Mouse (Mus musculus): ENCODE measurements around the gene Ccdc158. TPM values are rescaled to one million over a fixed set of nuclear protein-coding genes. Genes with fewer than 3 reads are reported as not detected.

The Ccdc158 gene
- polyA plus RNA-seq, 1 experiment from 2014 or later, result 0.75 TPM

DNA sequence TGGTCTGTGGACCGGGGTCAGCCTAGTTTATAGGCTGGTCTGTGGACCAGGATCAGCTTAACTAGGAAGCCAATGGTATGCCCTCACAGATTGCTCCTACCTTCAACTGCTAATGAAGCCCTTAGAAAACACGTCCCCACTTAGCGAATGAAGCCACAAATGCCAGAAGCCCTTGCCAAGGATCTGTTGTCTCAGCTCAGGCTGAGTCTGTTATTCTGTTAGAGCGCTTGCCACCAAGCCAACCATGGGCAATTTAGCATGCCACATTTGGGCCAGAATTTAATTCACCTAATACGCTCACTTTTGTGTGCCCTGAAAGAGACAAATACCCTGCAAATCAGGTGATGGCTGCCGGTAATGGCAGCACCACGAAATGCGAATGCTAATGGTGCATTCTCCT lies 28.6 kb upstream of the Ccdc158 start:
- Histone ChIP-seq H3K4me3 (no peak overlapping the region), H3K27ac (no peak overlapping the region), H3K9ac (no peak overlapping the region), H3K36me3 (no peaks in the 10 kb centered on the region), H3K9me3 (no peaks in the 10 kb centered on the region), H3K4me2 (replicated peaks) (no peak overlapping the region), H3K27me3 (no peaks in the 10 kb centered on the region), H3K4me1 (peaks cover 6% of the 10 kb centered on the region; the same call in 1 of the 2 replicates)
- 73% methylated on average over 8 of the region's 8 CpGs for WGBS
- ATAC-seq (ENCODE audit: low FRiP score, low read depth), result no peak

DNA sequence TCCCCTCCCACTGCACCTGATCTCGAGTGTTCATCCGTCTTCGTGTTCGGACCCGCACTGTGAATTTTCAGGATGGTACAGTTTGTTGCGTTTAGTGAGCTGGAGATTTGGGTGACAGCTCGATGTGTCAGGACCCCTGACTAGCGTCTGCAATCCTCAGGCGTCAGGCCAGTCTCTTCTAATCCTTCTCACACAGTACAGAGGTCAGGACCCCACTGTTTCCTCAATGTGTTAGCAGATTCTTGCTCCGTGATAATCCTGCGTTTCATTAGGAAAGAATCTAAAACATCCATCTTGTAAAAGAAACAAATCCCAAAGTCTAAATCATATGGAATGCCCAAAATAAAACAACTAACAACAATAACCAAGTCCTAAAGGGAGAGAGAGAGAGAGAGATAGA lies 26.7 kb upstream of the Ccdc158 start:
- H3K4me2 ChIP-seq (replicated peaks), result no peak overlapping the region
- no peaks in the 10 kb centered on the region for H3K36me3 ChIP-seq
- H3K4me1 ChIP-seq, result peaks cover 14% of the 10 kb centered on the region
- no peak overlapping the region for H3K27ac ChIP-seq
- no peak overlapping the region for H3K4me3 ChIP-seq
- no peaks in the 10 kb centered on the region for H3K27me3 ChIP-seq
- 54% methylated on average over 11 of the region's 11 CpGs for WGBS
- no peak for ATAC-seq (ENCODE audit: low FRiP score, low read depth)
- no peaks in the 10 kb centered on the region for H3K9me3 ChIP-seq
- H3K9ac ChIP-seq, result no peak overlapping the region

GRCm38 (mm10) chr5:92698837-92699529 lies 23.9 kb upstream of the Ccdc158 start:
- H3K36me3 ChIP-seq, result no peaks in the 10 kb centered on the region
- H3K27me3 ChIP-seq, result no peaks in the 10 kb centered on the region
- peak overlapping the region; percentile 23 for H3K4me3 ChIP-seq
- H3K4me2 ChIP-seq (replicated peaks), result peak overlapping the region; percentile 58
- WGBS, result 31% methylated on average over 17 of the region's 17 CpGs
- no peak overlapping the region for H3K9ac ChIP-seq
- no peaks in the 10 kb centered on the region for H3K9me3 ChIP-seq
- peaks cover 14% of the 10 kb centered on the region for H3K4me1 ChIP-seq
- H3K27ac ChIP-seq, result no peak overlapping the region
- no peak for ATAC-seq (ENCODE audit: low FRiP score, low read depth)

- H3K27ac ChIP-seq, result no peak overlapping the region
- H3K4me1 ChIP-seq, result peaks cover 14% of the 10 kb centered on the region
- H3K9me3 ChIP-seq, result no peaks in the 10 kb centered on the region
- H3K27me3 ChIP-seq, result no peaks in the 10 kb centered on the region
- peak overlapping the region; percentile 23 for H3K4me3 ChIP-seq
- peak; percentile 28; the same call in 1 of the 2 replicates for ATAC-seq (ENCODE audit: low FRiP score, low read depth)
- H3K9ac ChIP-seq, result 0 out of 2 replicates have a peak overlapping the region, but pooled peaks have one; percentile 45
- 8% methylated on average over 15 of the region's 15 CpGs for WGBS
- H3K4me2 ChIP-seq (replicated peaks), result peak overlapping the region; percentile 58
- no peaks in the 10 kb centered on the region for H3K36me3 ChIP-seq
Measured at GRCm38 (mm10) chr5:92698131-92698836, 23.2 kb upstream of the Ccdc158 start.

DNA sequence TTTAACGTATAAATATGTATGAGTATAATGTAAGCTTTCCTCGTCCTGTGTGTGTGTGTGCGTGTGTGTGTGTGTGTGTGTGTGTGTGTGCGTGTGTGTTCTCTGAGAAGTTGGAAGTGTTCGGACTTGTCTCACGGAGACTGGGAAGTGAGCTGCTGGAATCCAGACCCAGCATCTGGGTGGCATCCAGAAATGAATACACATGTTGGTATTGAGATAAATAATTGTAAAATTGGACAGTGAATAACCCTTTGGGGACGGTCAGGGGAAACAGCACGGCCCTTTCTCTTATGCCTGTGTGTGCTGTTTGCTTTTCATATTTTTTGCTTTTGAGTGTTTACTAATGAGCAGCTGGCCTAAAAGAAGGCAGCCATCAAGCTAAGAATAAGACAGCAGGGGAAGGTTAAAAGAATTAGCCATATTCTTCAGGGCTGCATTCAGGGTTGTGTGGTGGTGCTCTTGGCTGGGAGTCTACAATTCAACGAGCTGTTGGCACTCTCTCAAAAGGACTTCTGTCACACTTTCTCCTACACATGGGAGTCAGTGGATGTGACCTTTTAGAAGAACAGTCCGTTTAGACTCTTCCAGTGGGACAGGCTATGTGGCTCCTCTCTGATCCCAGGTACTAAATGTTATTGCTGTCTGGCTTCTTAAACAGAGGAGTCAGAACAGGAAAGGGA lies 19.4 kb upstream of the Ccdc158 start:
- no peaks in the 10 kb centered on the region for H3K9me3 ChIP-seq
- H3K4me2 ChIP-seq (replicated peaks), result no peak overlapping the region
- H3K4me3 ChIP-seq, result no peak overlapping the region
- H3K9ac ChIP-seq, result no peak overlapping the region
- H3K4me1 ChIP-seq, result peaks cover 14% of the 10 kb centered on the region
- no peak for ATAC-seq (ENCODE audit: low FRiP score, low read depth)
- WGBS, result 82% methylated on average over 10 of the region's 10 CpGs
- H3K36me3 ChIP-seq, result no peaks in the 10 kb centered on the region
- no peak overlapping the region for H3K27ac ChIP-seq
- no peaks in the 10 kb centered on the region for H3K27me3 ChIP-seq

DNA sequence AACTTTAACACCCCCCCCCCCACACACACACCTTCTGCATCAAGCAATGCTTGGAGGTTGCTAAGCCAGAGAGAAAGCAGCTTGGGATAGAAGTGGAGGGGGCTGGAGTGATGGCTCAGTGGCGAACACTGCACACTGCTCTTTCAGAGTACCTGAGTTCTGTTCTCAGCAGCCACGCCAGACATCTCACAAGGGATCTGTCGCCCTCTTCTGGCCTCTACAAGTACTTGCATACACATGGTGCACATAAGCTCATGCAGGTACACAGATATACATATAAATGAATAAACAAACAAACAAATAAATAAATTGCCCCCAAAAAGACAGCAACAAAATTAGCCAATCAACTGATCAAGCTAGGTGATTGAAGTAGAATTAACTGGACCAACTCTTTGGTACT lies 18.7 kb upstream of the Ccdc158 start:
- Histone ChIP-seq H3K9ac (no peak overlapping the region), H3K36me3 (no peaks in the 10 kb centered on the region), H3K9me3 (no peaks in the 10 kb centered on the region), H3K4me1 (peaks cover 9% of the 10 kb centered on the region), H3K4me2 (replicated peaks) (no peak overlapping the region), H3K4me3 (no peak overlapping the region), H3K27me3 (no peaks in the 10 kb centered on the region), H3K27ac (no peak overlapping the region)
- WGBS, result 82% methylated on average over 3 of the region's 3 CpGs
- ATAC-seq (ENCODE audit: low FRiP score, low read depth), result no peak

- H3K4me2 ChIP-seq (replicated peaks), result no peak overlapping the region
- ATAC-seq (ENCODE audit: low FRiP score, low read depth), result no peak
- no peak overlapping the region for H3K9ac ChIP-seq
- no peaks in the 10 kb centered on the region for H3K4me1 ChIP-seq
- WGBS, result 63% methylated on average over 16 of the region's 16 CpGs
- no peaks in the 10 kb centered on the region for H3K27me3 ChIP-seq
- H3K27ac ChIP-seq, result no peak overlapping the region
- H3K4me3 ChIP-seq, result no peak overlapping the region
- no peaks in the 10 kb centered on the region for H3K9me3 ChIP-seq
- no peaks in the 10 kb centered on the region for H3K36me3 ChIP-seq
Measured at GRCm38 (mm10) chr5:92692206-92693007, 17.3 kb upstream of the Ccdc158 start.

DNA sequence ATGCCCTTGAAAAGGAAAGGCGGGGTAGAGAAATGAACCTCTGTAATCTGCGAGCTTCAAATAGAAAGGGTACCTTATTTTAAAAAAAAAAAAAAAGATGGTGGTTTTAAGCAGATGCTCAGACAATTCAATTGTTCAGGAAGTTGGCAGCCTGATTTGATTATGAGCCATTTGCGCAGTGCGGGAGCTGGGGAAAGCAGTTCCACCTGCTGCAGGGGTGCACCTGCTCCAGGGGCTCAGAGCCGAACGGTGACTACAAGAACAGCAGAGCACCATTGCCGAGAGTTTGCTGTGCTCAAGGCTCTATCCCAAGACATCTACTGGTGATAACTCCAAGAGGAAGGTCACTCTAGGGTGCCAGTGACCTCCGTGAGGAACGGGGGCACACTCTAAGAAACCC lies 13.5 kb upstream of the Ccdc158 start:
- Histone ChIP-seq H3K27ac (no peak overlapping the region), H3K4me3 (no peak overlapping the region), H3K27me3 (no peaks in the 10 kb centered on the region), H3K9ac (no peak overlapping the region), H3K4me2 (replicated peaks) (no peak overlapping the region), H3K9me3 (no peaks in the 10 kb centered on the region), H3K4me1 (no peaks in the 10 kb centered on the region), H3K36me3 (no peaks in the 10 kb centered on the region)
- 75% methylated on average over 9 of the region's 9 CpGs for WGBS
- ATAC-seq (ENCODE audit: low FRiP score, low read depth), result no peak

- ATAC-seq (ENCODE audit: low FRiP score, low read depth), result no peak
- no peaks in the 10 kb centered on the region for H3K9me3 ChIP-seq
- no peaks in the 10 kb centered on the region for H3K4me1 ChIP-seq
- no peak overlapping the region for H3K4me3 ChIP-seq
- H3K36me3 ChIP-seq, result no peaks in the 10 kb centered on the region
- no peak overlapping the region for H3K4me2 ChIP-seq (replicated peaks)
- no peak overlapping the region for H3K27ac ChIP-seq
- WGBS, result 87% methylated on average over 5 of the region's 5 CpGs
- no peak overlapping the region for H3K9ac ChIP-seq
- H3K27me3 ChIP-seq, result no peaks in the 10 kb centered on the region
Measured at GRCm38 (mm10) chr5:92688124-92688523, 13.1 kb upstream of the Ccdc158 start.

DNA sequence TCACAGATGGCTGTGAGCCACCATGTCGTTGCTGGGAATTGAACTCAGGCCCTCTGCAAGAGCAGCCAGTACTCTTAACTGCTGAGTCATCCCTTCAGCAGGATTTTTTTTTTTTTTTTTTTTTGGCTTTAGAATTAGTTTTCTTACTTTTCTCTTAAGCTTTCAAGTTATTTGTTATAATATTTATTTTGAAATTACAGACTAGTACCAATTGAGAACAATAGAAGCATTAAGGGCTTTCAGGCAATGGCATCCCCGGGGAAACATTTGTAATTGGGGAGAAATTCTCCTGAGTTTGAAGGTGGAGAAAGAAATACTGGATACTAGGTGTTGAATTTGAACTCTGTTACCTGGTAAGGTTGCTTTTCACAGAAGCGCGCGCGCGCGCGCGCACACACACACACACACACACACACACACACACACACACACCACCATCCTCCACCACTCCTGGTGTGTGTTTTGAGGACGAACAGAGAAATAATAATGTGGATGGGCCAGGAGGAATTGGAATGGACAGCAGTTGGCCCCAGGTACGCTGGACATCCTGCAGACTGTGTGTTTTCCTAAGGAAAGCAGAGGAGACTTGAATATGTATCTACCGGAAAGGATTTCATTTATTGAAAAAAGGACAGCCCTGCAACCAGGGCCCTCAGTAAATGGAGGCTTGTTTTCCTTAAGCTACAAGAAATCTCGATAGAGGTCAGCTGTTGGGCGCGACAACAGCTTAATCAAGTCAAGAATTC lies 9.8 kb upstream of the Ccdc158 start:
- ATAC-seq (ENCODE audit: low FRiP score, low read depth), result no peak
- no peak overlapping the region for H3K9ac ChIP-seq
- 0 out of 2 replicates have a peak, but pooled peaks cover 3% of the 10 kb centered on the region for H3K27me3 ChIP-seq
- 91% methylated on average over 16 of the region's 16 CpGs for WGBS
- H3K4me2 ChIP-seq (replicated peaks), result 0 out of 2 replicates have a peak overlapping the region, but pooled peaks have one; percentile 16
- no peak overlapping the region for H3K4me3 ChIP-seq
- H3K27ac ChIP-seq, result no peak overlapping the region
- peaks cover 6% of the 10 kb centered on the region; the same call in 1 of the 2 replicates for H3K4me1 ChIP-seq
- H3K9me3 ChIP-seq, result no peaks in the 10 kb centered on the region
- H3K36me3 ChIP-seq, result no peaks in the 10 kb centered on the region

DNA sequence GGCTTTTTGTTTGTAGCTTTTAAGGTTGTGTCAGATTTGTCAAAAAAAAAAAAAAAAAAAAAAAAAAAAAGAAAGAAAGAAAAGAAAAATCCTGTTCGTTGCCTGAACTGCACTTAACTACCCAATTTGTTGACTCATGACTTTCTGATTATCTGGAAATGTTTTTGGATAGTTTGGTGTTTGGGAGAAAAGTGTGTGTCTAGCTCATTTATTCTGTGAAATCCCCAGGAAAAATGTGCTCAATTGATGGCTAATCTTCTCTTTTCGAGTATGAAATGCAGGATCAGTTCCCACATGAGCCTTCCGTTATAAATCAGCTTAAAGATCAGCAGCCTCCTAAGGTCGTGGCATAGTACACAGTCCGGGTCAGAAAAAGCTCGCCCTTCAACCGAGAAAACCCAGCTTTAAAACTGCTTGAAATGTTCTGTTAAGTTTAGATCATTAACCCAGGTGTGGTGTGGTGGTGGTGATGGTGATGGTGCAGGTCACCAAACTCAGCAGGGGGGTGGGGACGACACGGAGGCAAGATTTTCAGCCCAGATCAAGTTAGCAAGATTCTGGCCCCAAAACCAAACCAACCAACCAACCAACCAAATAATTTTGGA lies 8.9 kb upstream of the Ccdc158 start:
- Histone ChIP-seq H3K36me3 (no peaks in the 10 kb centered on the region), H3K27ac (no peak overlapping the region), H3K9ac (peak overlapping the region; percentile 77), H3K27me3 (0 out of 2 replicates have a peak, but pooled peaks cover 3% of the 10 kb centered on the region), H3K4me2 (replicated peaks) (peak overlapping the region; percentile 98), H3K9me3 (no peaks in the 10 kb centered on the region), H3K4me1 (peaks cover 6% of the 10 kb centered on the region; the same call in 1 of the 2 replicates), H3K4me3 (peak overlapping the region; percentile 60)
- 26% methylated on average over 9 of the region's 9 CpGs for WGBS
- no peak for ATAC-seq (ENCODE audit: low FRiP score, low read depth)

Measured in limb, embryonic 13.5 days (tissue).